Mouse (Mus musculus) spleen, adult 12 weeks (tissue): ENCODE measurements around the gene Styxl1.

Experiments used
- DNase-seq: peaks from one replicate; pipeline ENCODE4 v3.0.0; 2022; ENCODE audit warnings: low spot score

Gene Styxl1

GRCm38 (mm10) chr5:135725991-135726390, 52.2 kb downstream of the Styxl1 start:
- no peak for DNase-seq

- DNase-seq = no peak
Observed at GRCm38 (mm10) chr5:135725391-135725841, 52.8 kb downstream of the Styxl1 start.

DNA sequence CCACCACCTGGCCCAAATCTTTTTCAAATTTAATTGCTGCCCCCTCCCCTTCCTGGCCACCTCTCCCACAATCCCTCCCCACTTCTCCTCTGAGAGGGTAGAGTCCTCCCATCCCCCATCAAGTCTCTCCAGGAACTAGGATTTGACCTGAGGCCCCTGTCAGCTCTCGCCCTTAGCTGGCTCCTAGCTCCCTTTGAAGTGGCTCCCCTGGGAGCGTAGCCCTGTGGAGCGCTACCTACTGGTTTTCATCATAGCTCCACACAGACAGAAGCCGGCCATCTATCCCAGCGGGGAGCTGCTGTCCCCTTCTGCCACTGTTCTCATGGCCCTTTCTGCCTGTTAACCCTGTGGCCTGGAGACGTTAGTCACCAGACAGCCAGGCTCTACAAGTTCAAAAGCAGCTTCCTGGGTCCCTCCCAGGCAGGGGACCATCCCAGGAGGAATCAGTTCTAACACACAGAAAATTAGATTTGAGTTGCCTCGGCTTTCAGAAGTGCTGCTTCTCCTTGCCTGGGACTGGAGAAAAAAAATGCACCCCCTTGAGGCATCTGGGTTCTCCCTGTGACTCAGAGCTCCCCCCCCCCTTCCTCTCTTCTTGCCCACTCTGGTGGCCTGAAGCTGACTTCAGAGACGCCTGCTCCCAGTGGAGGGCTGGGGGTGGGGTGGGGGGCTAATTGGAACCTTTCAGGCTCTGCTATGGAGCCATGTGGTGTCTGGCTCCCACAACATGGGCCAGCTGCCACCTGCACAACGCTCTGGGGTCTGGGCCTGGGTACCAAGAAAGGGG, 53.5 kb downstream of the Styxl1 start:
- DNase-seq = no peak

- DNase-seq = no peak
Observed at GRCm38 (mm10) chr5:135723165-135723751, 54.9 kb downstream of the Styxl1 start.

DNA sequence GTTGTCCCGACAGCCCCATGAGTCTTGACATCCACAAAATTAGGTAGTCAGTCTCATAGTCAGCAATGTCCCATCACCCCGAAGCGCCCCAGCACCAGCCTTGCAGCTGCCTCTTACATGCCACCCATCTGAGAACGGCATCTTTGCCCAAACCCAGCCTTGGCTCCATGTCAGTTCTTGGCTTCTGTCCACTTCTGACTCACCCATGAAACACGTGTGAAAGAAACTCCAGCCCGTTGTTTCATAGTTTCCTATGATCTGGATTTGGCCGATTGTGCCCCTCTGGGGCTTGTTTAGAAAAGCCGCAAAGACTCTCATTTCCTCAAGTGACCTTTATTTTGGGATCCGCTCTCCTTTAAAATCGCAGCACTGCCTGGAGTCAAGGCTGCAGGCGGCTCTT, 56.1 kb downstream of the Styxl1 start:
- DNase-seq = no peak

DNA sequence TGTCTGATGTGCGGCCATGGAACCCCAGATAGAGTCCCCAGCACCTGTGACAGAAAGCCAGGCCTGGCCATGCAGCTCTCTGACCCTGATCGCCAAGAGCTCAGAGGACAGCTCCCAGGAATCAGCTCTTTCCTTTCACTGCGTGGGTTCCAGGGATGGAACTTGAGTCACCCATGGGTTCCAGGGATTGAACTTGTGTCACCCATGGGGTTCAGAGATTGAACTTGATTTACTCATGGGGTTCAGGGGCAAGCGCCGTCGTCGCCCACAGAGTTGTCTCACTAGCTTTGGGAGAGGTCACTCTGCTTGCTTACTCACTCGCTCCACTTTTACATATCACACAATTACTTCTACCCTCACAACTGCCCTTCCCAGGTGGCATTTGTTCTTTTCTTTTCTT, 57.1 kb downstream of the Styxl1 start:
- DNase-seq = no peak

DNA sequence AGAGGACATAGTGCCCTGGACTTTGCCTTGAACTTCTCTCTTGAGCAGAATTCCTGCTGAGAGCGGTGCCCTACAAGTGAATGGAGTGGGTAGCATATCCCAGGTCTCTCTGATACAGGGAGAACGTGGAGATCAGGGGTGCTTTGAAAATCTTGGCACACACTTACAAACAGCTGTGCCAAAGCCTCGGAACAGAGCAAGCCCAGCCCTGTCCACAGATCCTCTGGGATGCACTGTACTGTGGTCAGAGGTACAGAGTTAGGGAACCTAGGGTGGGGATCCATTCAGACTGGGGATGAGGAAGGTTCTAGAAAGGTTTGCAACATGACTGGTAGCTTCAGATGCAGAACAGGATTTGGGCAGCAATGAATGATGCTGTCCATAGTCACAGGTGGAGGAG, 58.1 kb downstream of the Styxl1 start:
- DNase-seq = no peak

GRCm38 (mm10) chr5:135719586-135720120, 58.5 kb downstream of the Styxl1 start:
- DNase-seq = no peak

DNA sequence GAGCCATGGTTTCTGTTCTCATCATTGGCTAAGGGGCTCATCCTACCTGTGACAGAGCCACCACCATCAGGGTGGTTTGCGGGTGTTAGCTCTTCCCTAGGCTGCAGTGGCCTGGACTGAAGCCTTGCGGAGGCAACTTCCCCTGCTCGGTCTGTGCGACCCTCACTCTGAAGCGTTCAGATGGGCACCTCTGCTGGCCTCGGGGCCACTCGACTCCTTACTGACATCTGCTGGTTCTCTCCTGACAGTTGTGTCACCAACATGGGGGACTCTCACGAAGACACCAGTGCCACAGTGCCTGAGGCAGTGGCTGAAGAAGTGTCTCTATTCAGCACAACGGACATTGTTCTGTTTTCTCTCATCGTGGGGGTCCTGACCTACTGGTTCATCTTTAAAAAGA, 62.6 kb downstream of the Styxl1 start:
- DNase-seq = no peak

DNA sequence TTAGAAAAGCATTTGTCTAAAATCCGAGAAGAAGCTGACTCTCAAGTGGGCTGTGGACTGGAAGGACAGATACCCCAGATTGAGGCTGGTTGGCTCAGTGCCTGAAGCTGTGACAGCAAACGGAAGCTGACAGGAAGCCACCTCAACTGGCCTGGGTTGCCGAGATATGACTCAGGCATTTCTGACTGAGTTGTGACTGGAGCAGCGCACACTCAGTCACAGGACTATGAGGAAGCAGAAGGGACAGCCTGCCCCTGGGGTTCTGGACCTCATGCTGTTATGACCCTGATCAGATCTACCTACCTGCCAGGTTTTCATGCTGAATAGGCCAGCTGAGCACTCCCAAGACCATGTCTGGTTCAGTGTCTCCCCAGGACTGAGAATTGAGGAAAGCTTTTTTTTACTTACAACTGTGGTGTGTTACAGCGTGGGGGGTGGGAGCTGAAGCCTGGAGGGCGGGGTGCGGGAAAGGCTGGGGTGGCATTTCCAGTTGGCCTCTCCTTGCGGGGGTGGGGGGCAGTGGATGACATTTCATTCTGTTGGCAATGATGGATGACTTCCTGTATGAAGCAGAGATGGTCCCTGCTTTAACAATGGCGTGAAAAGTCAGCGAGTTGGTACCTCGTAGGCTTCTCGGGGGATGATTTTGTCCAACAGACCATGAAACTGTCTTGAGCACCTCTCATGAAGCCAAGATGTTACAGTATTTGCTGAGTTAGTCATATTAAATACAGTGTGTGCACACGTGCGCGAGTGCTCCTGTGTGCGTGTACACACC, 64.6 kb downstream of the Styxl1 start:
- DNase-seq = peak; percentile 24

GRCm38 (mm10) chr5:135712803-135713202, 65.4 kb downstream of the Styxl1 start:
- DNase-seq = no peak

- no peak for DNase-seq
Observed at GRCm38 (mm10) chr5:135711582-135712355, 66.4 kb downstream of the Styxl1 start.

DNA sequence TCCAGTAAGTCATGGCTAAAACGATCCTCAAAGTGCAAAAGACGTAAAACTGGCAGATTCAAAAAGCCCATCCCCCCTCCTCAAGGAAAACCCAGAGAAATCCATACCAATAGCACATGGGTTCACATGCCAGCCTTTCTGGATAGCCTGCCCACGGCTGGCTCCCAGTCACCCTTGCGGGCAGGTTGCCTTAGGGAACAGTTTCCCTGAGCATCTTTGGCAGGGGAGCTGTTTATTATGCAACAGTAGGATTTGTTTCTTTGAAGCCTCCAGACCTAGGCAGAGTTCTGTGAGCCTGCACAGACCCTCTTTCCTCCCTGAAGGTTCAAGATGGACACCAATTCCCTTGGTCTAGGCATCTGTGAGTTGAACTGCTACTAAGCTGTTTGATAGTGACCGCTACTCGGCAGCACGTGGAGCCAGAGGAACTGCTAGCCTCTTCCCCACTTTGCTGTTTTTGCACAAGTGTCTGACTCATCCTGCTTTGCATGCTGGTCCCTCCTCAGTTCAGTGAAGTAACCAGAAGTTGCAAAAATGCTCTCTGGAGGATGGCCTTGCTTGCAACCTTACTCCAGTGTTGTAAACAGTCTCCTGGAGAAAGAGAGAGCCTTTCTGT, 67.5 kb downstream of the Styxl1 start:
- no peak for DNase-seq

GRCm38 (mm10) chr5:135709716-135710115, 68.5 kb downstream of the Styxl1 start:
- DNase-seq = no peak

DNA sequence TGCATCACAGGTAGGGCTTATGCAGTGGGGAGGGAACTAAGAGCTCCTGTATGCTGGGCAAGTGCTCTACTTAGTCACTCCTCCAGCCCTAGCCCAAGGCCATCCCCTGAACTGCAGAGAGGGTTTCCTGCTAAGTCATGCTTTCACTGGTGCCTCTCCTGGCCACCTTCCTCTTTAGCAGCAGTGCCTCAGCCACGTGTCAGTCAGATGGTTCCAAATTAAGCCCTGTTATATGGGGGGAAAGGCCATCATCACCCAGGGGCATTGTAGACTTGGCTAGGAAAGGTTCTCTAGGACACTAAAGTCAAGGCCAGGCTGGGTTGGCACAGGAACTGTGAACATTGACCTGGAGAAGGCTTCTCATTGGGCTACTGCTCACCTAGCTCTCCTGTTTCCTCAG, 70.3 kb downstream of the Styxl1 start:
- no peak for DNase-seq

DNA sequence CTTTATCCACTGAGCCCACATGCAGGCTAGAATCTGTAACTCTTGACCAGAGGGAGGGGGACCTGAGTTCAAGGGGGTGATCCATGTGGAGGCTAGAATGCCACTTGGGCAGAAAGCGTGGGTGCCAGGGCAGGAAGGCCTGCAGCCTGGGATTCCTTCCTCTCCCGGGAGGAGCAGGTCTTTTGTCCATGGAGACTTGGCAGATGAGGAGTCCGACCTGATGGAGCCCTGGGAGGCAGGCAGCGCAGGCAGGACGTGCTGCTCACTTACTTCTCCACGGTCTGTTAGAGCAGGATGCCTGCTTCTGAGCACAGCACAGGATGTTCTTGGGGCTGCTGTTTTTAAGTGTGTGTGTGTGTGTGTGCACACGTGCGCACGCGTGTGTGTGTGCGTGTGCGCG, 71.1 kb downstream of the Styxl1 start:
- no peak for DNase-seq

DNA sequence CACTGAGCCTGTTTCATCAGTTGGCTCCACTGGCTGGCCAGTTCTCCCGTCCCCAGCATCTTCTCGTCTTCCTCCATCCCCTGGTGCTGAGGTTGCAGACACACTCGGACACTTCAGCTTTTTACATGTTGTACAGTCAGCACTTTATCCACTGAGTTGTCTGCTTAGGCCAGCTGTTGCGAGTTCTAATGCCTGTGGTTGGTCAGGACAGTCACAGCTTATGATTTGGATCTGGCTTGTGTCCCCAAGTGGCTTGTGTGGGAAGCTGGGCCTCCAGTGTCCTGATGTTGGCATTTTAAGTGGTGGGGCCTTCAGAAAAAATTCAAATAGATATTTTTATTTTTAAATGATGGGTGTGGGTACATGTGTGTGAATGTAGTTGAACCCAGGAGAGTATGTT, 72.8 kb downstream of the Styxl1 start:
- no peak for DNase-seq

- DNase-seq = no peak
Observed at GRCm38 (mm10) chr5:135703431-135703830, 74.8 kb downstream of the Styxl1 start.

DNA sequence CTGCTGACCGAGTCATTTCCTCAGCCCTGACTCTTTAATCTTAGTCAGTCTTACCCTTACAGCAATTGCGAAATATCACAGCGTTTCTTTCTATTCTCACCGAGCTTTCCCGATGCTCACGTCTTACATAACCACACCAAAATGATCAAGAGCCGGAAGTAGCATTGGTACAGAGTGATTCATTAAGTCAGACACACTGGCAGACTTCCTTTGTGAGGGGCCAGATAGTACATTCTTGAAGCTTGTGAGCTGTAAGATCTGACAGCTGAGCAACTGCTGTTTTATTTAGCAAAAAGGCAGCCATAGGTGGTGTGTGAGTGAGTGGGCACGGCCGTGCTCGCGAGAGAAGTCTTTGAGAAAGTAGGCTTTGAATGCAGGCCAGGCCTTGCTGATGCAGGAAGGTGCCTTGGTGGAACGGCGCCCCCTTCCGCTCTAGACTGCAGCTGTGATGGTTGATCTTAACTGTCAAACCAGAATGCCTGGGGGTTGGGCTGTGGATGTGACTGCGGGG, 75.4 kb downstream of the Styxl1 start:
- DNase-seq = peak; percentile 50

GRCm38 (mm10) chr5:135702190-135702589, 76.0 kb downstream of the Styxl1 start:
- DNase-seq = no peak

DNA sequence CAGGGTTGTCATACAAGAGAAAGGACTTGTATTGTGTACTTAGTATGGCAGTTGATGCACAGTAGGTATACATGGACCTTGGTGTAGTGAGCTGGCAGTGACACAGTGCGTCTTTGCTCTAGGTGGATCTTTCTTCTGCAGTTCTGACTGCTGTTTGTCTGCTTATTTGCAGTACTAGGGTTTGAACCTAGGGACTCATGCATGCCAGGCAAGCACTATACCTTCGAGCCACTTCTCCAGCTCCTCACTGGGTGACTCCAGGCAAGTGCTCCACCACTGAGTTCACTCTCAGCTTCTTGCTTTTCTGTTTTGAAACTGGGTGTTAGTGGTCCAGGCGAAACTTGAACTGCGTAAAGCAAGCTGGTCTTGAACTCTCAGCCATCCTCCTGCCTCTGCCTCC, 76.6 kb downstream of the Styxl1 start:
- DNase-seq = no peak
